In genomic region chrX:38730639-38731038, GRCm38 (mm10) we compare ENCODE assay signal across 26 mouse cellular contexts. TPM values are rescaled to one million over a fixed set of nuclear protein-coding genes. Genes with fewer than 3 reads are reported as not detected.
DNase-seq lines count a peak whose midpoint lies in the region; ATAC-seq and TF ChIP-seq lines count a peak whose summit lies in the region.
"Had no signal": no experiment of that assay in that cellular context is flagged by ENCODE, and none has a peak within 500 bp of the region (broad histone marks: within the 10 kb centered on the region; RNA-seq: fewer than 3 reads in every experiment).

No protein-coding gene starts in this region.

- no peak overlapping the region for H3K9ac ChIP-seq in hindbrain, embryonic 14.5 days
- H3K9ac ChIP-seq in hindbrain, embryonic 13.5 days = no peak overlapping the region
- H3K9ac ChIP-seq in ES-Bruce4 (ENCODE audit: low read depth, poor library complexity, severe bottlenecking) = no peak overlapping the region
- H3K9ac ChIP-seq: embryonic facial prominence, embryonic 12.5 days; forebrain, embryonic 12.5 days; liver, embryonic 15.5 days had no signal

- H3K4me2 ChIP-seq in hindbrain, embryonic 14.5 days (replicated peaks) = no peak overlapping the region
- no peak overlapping the region for H3K4me2 ChIP-seq in hindbrain, embryonic 13.5 days
- H3K4me2 ChIP-seq: embryonic facial prominence, embryonic 12.5 days; forebrain, embryonic 12.5 days; heart, embryonic 11.5 days; liver, embryonic 15.5 days had no signal

- H3K4me1 ChIP-seq in hindbrain, embryonic 14.5 days (replicated peaks; ENCODE audit: control insufficient read depth, insufficient read depth, low read length) = no peaks in the 10 kb centered on the region
- H3K4me1 ChIP-seq in hindbrain, embryonic 13.5 days (replicated peaks) = peaks cover 2% of the 10 kb centered on the region; the same call in 1 of the 2 replicates
- peaks cover 4% of the 10 kb centered on the region for H3K4me1 ChIP-seq in ES-Bruce4 (ENCODE audit: control insufficient read depth, insufficient read depth, low read length)
- H3K4me1 ChIP-seq: embryonic facial prominence, embryonic 12.5 days; liver, embryonic 15.5 days had no signal

- ATAC-seq in cerebellum, adult (ENCODE audit: insufficient number of reproducible peaks, low FRiP score, low TSS enrichment) = no peak
- ATAC-seq in hindbrain, embryonic 14.5 days (ENCODE audit: low FRiP score) = peak; percentile 69; the same call in 1 of the 2 replicates
- no peak; the same call in 1 of the 2 replicates for ATAC-seq in hindbrain, embryonic 13.5 days (ENCODE audit: low FRiP score)
- ATAC-seq: activated CD4-positive, CD25-positive, alpha-beta regulatory T cell, adult 4 months; intestine, postnatal 0 days; lung, postnatal 0 days; Patski had no signal

- no peak for TF ChIP-seq CTCF in ES-Bruce4 (IDR thresholded peaks at IDR 0.05; ENCODE audit: low read depth, low read length)

- H3K4me3 ChIP-seq in hindbrain, embryonic 14.5 days (replicated peaks; ENCODE audit: low read length) = no peak overlapping the region
- no peak overlapping the region for H3K4me3 ChIP-seq in hindbrain, embryonic 13.5 days
- no peak overlapping the region for H3K4me3 ChIP-seq in ES-Bruce4 (ENCODE audit: low read depth, low read length)
- H3K4me3 ChIP-seq: embryonic facial prominence, embryonic 12.5 days; forebrain, embryonic 12.5 days; liver, embryonic 15.5 days had no signal

- DNase-seq in cerebellum, adult 9-11 months = peak; percentile 1
- no peak for DNase-seq in hindbrain, embryonic 14.5 days (ENCODE audit: low spot score)
- peak; percentile 26 for DNase-seq in embryo, embryonic 10.5 days (ENCODE audit: low spot score)
- no peak for DNase-seq in Muller cell, postnatal 12 days (ENCODE audit: inconsistent ontology term)
- no peak for DNase-seq in frontal cortex, postnatal 10 days (ENCODE audit: low spot score in 2 of 2)
- DNase-seq: adrenal gland, adult 8-10 months; cerebellum, adult 8-10 months; gastrocnemius, postnatal 14 days; heart, adult 11 months; thymus, postnatal 14 days had no signal

- H3K27me3 ChIP-seq in hindbrain, embryonic 14.5 days (ENCODE audit: control insufficient read depth, insufficient read depth, low read length) = no peaks in the 10 kb centered on the region
- no peaks in the 10 kb centered on the region for H3K27me3 ChIP-seq in hindbrain, embryonic 13.5 days
- H3K27me3 ChIP-seq in ES-Bruce4 (ENCODE audit: control insufficient read depth, insufficient read depth, low read length, poor library complexity, severe bottlenecking) = no peaks in the 10 kb centered on the region
- H3K27me3 ChIP-seq: embryonic facial prominence, embryonic 12.5 days; liver, embryonic 15.5 days had no signal

- H3K9me3 ChIP-seq in hindbrain, embryonic 14.5 days (ENCODE audit: control insufficient read depth, low read length) = no peaks in the 10 kb centered on the region
- no peaks in the 10 kb centered on the region for H3K9me3 ChIP-seq in hindbrain, embryonic 13.5 days
- H3K9me3 ChIP-seq in ES-Bruce4 (replicated peaks; ENCODE audit: control insufficient read depth, insufficient read depth, low read length, poor library complexity, severe bottlenecking) = no peaks in the 10 kb centered on the region
- H3K9me3 ChIP-seq: embryonic facial prominence, embryonic 12.5 days; forebrain, embryonic 12.5 days; liver, embryonic 15.5 days had no signal

- H3K27ac ChIP-seq in hindbrain, embryonic 14.5 days = no peak overlapping the region
- no peak overlapping the region for H3K27ac ChIP-seq in hindbrain, embryonic 13.5 days
- H3K27ac ChIP-seq in ES-Bruce4 (ENCODE audit: insufficient read depth, low read length) = peak overlapping the region; percentile 76
- H3K27ac ChIP-seq: embryonic facial prominence, embryonic 12.5 days; forebrain, embryonic 12.5 days; liver, embryonic 15.5 days; macrophage had no signal

- H3K36me3 ChIP-seq in hindbrain, embryonic 14.5 days (replicated peaks; ENCODE audit: control insufficient read depth, insufficient read depth) = no peaks in the 10 kb centered on the region
- no peaks in the 10 kb centered on the region for H3K36me3 ChIP-seq in hindbrain, embryonic 13.5 days
- H3K36me3 ChIP-seq in ES-Bruce4 (ENCODE audit: control insufficient read depth, insufficient read depth, low read length, poor library complexity, severe bottlenecking) = no peaks in the 10 kb centered on the region
- H3K36me3 ChIP-seq: embryonic facial prominence, embryonic 12.5 days; forebrain, embryonic 12.5 days; liver, embryonic 15.5 days had no signal

- peak; percentile 55; the same call in 1 of the 2 replicates for TF ChIP-seq EP300 in ES-Bruce4 (IDR thresholded peaks at IDR 0.05; ENCODE audit: insufficient read depth, low read depth, low read length)

- TF ChIP-seq POLR2A in ES-Bruce4 (IDR thresholded peaks at IDR 0.05; ENCODE audit: insufficient read depth, low read length) = no peak

- 32% methylated on average over 2 of the region's 2 CpGs for WGBS in hindbrain, embryonic 14.5 days
- WGBS in hindbrain, embryonic 13.5 days = 31% methylated on average over 2 of the region's 2 CpGs

RNA-seq across cellular contexts. Expression of gene 6030498E09Rik, which starts 41.8 kb away (rescaled TPM):
- polyA plus RNA-seq in hindbrain, embryonic 14.5 days (2014; fragmentation: Nextera tagmentation; extraction: Ambion mirVana) = not detected in 2 replicates
- polyA plus RNA-seq in hindbrain, embryonic 13.5 days (2015; fragmentation: Nextera tagmentation; extraction: Ambion mirVana) = not detected in 2 replicates
- not detected in 2 replicates for polyA plus RNA-seq in ES-Bruce4 (2011; ENCODE audit: insufficient read depth, insufficient read length, low read depth, missing spikeins)
- polyA plus RNA-seq: activated CD4-positive, CD25-positive, alpha-beta regulatory T cell, adult 4 months; embryonic facial prominence, embryonic 12.5 days; kidney, embryonic 14.5 days; limb, embryonic 14.5 days; liver, embryonic 15.5 days; lung, postnatal 0 days; macrophage; Patski; spleen, adult 2 months; stomach, embryonic 14.5 days had no signal

Comparison
In these comparisons a context has a peak if more than half of its experiments do, and no peak if none do; other contexts are left out.
1. DNase-seq: peak in cerebellum, adult 9-11 months (single experiment) and embryo, embryonic 10.5 days (single experiment); none in hindbrain, embryonic 14.5 days (single experiment), Muller cell, postnatal 12 days (single experiment) and frontal cortex, postnatal 10 days (0 of 2).